Mouse (Mus musculus) liver, adult 2 months (tissue): ENCODE measurements around the gene Sec14l4.

ENCODE experiments used
- CTCF ChIP-seq: fragments of 200-500 bp; IDR thresholded peaks from 2 replicates; pipeline ENCODE4 v1.5.1; 2011; ENCODE audit warnings: low read depth, low read length, control low read depth
- POLR2A ChIP-seq: fragments of 200-500 bp; IDR thresholded peaks from 2 replicates; pipeline ENCODE4 v1.6.1; 2011; ENCODE audit warnings: low read length, control low read depth; ENCODE audit not compliant: insufficient read depth; ENCODE audit errors: extremely low read depth

DNA sequence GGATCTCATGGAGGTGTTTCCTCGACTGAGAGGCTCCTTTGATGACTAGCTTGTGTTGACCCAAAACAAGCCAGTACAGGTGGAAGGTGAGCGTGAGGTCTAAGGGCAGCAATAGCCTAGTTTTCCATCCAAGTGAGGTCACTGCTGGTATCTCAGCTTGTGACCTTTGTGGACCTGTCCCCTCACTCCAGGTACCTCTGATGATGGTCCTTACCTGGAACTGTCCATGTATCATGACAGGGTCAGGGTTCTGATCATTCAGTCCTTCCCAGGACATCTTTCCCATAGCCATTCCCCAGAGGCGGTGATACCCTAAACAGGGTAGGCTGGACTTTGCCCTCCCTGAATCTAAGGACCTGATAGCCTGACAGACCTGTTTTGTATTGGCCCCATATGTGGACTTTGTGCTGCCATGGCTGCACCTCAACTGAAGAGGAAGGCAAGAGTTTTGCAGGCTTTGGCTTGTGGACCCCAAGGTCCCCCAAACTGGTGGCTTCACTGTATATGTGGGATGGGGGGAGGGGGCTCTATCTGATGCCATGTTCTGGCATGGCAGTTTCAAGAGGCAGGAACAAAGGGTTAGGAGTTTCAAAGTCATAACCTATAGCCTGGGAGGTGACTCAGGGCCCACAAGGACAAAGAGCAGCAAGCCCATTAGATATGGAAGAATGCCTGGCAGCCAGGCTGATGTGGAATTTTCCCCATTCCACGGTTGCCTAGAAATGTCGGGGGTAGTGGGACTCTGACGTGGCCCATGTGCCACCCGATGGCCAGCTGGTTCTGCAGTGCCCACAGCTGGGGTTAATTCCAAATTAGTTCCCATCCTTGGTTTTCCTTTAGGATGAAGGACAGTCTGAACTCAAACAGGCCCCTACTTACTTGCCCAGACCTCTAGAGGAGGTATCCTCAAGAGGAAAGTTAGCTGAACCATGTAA is 48.7 kb upstream of the Sec14l4 start:
- TF ChIP-seq CTCF (no peak), POLR2A (no peak)
